Mouse (Mus musculus) urinary bladder, postnatal 25 days (tissue): ENCODE data around the gene Spc24.

Experiments
- DNase-seq: peaks from one replicate; pipeline ENCODE4 v3.0.0; 2022; ENCODE audit warnings: low spot score

The Spc24 gene

DNA sequence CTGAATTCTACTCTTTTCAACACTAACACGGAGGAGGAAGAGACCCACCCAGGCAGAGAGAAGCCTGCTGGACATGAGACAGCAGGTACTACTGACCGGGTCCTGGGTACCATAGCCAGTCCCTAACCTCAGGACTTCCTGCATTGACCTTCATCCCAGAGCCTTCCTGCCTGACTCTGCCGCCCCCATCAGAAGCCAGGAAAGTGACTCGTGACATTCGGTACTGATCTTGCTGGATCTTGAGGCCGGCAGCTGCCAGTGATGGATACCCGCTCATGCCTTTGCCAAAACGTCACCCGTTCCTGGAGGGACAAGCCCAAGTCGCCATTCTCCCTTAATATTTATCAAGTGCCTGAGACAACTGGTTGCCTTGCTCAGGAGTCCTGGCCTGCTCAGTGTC is 11.6 kb downstream of the Spc24 start:
- DNase-seq: no peak

DNA sequence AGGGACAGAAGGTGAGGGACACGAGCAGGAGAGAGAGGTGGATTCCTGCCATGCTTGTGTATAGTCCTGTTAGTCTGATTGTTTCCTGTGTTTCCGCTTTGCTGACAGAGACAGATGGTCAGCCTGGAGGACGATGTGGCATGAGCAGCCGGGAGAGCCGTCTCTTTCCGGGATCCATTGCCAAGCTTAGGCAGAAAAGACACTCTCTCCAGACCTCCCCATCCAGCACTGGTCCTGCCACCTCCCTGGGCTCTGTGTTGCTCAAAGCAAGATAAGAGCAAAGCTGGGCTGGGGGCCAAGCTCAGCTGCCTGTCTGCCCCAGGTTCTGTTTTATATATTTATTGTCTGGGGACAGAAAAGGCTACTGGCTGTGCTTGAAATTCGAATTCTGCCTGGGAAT is 12.1 kb downstream of the Spc24 start:
- DNase-seq: no peak

DNA sequence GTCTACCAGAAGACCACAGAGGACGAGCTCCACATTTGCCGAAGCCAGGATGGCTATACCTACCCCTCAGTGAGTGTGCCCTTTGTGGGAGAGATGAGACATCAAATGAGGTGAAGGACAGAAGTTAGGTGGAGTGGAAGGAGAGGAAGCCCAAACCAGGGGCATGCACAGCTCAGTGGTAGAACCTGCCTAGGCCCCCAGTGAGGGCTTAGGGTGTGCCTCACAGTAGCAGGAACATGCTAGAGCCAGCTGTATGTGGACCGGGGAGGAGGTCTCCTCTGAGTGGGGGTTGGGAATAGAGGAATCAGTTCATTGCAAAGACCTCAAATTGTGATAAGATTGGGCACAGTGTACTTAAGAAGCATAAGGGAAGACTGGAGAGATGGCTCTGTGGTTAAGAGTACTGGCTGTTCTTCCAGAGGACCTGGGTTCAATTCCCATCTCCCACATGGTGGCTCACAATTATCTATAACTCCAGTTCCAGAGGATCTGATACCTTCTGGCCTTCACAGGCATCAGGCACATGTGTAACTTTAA is 12.8 kb downstream of the Spc24 start:
- DNase-seq: no peak

DNA sequence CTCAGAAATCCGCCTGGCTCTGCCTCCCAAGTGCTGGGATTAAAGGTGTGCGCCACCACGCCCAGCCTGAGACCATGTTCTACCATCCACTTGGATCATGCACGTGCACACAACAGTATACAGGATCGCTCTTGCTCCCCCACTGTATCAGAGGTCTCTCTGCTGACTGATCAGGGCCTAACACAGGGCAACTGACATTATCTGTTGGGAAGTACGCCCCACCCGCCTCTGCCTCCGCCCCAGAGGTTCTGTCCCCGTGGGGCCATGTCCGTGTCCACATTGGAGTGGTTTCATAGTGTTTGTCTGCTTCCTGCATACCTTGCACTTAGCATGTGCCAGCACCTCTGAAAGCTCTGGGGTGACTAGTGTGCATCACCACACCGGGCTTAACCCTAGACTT is 18.6 kb downstream of the Spc24 start:
- no peak for DNase-seq

DNA sequence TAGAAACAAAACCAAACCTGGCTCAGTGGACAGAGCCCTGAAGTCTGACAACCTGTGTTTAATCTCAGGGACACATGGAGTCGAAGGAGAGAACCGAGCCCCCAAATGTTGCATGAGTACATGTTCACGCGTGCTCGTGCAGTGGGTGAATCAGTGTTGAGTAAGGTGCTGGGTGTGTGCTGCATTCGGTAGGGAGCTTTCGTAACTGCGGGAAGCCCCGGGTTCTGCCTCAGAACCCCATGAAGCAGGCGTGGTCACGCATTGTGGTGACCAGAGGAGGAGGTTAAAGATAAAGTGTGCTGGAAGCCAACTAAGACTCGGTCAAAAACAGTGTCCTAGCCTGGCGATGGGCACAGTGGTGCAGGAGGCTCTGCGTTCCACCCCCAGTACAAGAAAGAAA is 19.7 kb downstream of the Spc24 start:
- no peak for DNase-seq

DNA sequence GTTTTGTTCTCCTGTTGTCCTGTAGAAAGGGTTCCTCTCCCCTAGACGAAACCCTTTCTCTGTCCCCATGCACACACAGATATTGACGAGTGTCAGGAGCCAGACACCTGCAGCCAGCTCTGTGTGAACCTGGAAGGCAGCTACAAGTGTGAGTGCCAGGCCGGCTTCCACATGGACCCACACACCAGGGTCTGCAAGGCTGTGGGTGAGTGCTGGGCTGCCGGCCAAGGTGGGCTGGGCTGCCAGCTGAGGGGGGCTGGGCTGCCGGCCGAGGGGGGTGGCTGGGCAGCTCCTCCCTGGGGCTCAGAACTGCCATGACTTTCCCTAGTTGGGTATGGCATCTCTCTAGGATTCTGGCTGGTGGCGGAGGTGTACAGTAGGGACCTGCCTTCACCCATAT is 21.3 kb downstream of the Spc24 start:
- DNase-seq: no peak

DNA sequence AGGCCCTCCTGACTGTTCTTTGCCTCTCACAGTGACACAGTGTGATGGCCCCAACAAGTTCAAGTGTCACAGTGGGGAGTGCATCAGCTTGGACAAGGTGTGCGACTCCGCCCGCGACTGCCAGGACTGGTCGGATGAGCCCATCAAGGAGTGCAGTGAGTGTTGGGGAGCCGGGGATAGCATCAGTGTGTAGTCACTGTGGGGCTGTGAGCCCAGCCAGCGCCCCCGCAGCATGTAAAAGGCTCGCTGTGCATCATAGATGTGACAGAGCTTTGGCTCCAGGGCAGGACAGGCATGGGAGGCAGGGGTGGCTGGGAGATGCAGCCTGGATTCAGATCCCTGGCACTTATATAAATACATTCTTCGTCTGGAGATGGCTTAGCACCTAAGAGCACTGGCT is 22.9 kb downstream of the Spc24 start:
- DNase-seq: no peak

DNA sequence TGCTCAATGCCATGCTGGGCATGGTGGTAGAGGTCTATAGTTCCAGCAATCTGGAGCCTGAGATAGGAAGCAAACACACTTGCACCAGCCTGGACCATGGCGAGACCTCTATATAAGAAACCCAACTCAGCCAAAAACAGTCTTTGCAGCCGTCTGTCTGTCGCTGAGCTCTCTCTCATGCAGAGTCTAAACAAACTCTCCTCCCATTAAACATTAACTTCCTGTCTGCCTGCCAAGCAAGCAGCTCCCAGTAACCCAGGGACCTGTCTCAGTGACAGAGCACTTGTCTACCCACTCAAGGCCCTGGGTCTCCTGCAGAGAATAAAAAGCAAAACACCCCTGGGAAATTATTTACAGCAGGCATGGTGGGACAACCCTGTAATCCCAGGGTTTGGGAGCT is 23.5 kb downstream of the Spc24 start:
- DNase-seq: no peak

DNA sequence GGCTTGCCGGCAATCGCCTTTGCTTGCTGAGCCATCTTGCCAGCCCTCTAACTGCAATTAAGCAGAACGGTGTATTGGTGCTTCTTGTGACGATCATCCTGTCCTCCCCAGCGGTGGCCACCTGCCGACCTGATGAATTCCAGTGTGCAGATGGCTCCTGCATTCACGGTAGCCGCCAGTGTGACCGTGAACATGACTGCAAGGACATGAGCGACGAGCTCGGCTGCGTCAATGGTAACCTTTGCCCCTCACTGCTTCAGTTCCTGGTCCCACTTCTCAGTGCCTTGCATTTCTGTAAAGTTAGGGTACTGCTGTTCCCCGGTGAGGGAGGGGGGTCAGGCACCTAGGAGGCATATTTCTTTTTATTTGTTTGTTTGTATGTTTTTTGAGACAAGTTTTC is 25.0 kb downstream of the Spc24 start:
- no peak for DNase-seq

DNA sequence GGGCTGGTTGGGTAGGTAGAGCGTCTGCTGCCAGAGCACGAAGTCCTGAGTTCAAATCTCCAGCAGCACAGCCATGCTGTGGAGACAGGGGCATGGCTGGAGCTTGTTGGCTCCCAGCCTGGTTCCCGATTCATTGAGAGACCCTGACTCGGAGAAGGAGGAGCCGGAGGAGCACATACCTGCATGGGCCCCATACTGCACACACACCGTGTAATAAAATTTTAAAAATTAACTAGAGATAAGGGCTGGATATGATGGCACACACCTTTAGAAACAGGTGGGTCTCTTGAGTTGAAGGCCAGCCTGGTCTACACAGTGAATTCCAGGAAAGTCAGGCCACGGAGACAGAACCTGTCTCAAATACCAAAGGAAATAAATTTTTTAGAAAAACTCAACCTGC is 26.1 kb downstream of the Spc24 start:
- DNase-seq: no peak

DNA sequence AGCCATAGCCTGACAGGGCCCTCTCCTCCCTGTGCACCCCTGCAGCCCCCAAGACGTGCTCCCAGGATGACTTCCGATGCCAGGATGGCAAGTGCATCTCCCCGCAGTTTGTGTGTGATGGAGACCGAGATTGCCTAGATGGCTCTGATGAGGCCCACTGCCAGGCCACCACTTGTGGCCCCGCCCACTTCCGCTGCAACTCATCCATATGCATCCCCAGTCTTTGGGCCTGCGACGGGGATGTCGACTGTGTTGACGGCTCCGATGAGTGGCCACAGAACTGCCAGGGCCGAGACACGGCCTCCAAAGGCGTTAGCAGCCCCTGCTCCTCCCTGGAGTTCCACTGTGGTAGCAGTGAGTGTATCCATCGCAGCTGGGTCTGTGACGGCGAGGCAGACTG is 26.7 kb downstream of the Spc24 start:
- no peak for DNase-seq

DNA sequence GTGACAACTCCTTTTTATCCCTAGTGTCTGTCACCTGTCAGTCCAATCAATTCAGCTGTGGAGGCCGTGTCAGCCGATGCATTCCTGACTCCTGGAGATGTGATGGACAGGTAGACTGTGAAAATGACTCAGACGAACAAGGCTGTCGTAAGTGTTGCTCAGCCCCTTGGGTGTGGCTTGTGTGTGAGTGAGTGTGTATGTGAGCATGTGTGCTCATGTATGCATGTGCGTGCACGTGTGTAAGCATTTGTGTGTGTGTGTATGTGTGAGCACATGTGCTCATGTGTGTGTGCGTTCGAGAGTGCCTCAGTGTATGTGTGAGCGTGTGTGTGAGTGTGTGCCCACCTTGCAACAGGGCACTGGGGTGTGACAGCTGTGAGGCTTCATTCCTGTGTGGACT is 27.8 kb downstream of the Spc24 start:
- no peak for DNase-seq

DNA sequence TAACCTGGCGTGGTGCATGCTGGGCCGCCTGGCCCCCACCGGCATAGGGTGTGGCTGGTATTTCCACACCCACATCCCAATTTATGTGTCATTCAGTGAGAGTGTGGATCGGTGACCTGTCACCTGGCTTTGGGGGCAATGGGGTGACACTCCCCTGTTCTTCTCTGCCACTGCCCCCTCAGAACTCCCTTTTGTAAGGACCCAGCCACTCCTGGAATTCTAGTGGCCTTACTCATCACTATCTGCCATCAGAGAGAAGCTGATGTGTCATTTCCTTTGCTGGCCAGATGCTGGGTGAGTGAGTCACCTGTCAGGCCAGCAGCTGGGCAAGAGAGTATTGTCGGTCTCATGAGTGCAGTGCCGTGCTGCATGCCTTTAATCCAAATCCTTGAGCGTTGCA is 30.8 kb downstream of the Spc24 start:
- peak; percentile 41 for DNase-seq

DNA sequence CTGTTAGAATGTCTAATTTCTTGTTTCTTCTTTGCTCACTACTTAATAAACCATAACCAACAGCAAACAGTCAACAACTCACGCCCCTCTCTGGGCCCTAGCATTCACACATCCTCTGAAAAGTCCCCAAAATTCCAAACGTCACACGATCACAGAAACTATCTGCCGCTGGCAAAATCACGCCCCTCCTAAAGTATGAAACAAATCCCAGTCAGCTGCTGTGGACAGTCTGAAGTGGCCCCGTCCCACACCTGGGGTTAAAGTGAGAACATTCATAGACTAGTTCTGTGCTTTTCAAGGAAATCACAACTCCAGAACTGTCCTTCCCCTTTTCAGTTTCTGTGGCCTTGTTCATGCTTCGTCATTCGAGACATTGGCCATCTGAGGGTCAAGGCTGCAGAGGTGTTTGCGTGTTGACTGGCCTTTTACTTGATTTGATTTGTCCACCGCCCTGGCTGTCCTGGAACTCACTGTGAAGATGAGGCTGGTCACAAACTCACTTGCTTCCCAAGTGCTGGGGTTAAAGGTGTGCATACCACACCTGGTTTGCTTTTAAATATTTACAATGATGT is 31.8 kb downstream of the Spc24 start:
- no peak for DNase-seq

DNA sequence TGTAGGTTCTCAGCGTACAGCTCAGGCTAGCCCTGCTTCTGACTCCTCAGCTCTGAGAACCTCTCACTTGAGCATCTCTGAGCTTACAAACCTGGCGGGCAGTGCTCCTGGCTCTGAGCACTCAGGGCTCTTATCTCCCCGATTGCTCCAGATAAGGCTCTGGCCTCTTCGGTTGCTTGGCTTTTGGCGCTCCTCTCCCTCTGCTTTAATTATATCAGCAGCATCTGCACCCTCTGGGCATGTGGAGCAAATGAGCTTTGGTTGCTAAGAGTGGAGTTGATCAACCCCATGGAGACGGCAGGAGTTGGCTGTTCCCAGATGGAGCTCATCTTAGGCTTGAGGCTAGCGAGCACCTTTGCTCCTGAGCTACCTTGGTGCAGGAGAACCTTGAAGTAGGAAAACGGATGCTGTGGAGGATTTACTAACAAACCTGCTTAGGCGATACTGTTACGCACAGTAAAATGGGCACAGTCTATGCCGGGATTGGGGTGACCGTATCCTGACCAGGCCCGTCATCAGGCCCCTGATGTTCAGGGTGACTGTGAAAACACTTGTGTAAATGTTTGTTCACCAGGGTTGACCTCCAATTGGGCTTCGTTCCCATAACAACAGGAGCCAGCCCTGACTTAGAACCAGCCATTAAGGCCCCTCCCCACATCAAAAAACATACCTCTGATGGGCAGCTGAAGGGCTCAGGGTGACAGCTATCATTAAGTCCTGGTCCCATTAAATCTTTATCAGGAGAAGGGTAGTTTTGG is 33.7 kb downstream of the Spc24 start:
- DNase-seq: no peak

DNA sequence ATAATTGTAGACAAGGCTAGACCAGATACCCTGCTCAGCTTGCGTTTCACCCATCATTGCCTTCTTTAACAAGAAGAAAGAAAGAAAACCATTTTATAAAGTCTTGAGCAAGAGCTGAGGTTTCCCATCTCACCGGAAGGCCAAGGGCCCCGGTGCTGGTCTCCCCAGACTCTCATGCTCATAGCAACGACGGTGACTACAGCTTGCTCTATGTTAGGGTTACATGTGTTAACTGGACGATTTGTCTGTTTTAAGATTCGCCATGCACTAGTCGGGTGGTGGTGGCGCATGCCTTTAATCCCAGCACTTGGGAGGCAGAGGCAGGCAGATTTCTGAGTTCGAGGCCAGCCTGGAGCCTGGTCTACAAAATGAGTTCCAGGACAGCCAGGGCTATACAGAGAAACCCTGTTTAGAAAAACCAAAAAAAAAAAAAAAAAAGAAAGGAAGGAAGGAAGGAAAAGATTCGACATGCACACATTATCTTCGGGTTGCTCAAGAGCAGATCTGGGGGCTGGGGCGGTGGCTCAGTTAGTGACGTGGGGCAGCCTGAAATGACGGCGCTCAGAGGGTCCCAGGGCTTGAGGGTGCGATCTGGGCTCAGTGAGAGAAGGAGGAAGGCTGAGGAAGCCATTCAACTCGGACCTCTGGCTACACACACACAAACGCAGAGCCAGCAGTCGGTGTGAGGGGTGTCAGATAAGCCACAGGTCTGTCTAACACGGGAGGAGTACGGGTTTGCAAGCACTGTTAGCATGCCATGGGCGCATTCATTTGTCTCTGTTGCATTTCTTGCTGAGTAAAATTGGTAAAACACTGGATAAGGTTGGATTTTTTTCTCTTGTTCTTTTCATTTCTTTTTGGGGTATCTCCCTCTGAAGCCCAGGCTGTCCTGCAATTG is 34.6 kb downstream of the Spc24 start:
- DNase-seq: no peak

DNA sequence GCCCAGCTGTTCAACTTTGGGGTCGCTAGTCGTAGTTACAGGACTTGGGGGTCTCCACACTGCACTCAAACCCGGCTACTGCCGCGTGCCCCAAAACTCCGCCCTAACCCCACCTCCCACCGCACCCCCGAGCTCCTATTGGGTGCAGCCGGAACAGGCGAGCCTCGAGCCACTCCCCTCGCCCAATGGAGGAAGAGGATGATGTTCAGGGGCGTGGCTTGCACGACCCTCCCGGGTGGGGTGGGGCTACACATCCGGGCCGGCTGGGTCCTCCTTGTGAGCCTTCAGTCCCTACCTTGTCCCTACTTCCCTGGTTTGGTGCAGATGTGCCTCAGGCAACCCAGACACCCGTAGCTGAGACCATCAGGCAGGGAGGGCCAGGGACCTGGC is 36.0 kb downstream of the Spc24 start:
- DNase-seq: peak; percentile 88

DNA sequence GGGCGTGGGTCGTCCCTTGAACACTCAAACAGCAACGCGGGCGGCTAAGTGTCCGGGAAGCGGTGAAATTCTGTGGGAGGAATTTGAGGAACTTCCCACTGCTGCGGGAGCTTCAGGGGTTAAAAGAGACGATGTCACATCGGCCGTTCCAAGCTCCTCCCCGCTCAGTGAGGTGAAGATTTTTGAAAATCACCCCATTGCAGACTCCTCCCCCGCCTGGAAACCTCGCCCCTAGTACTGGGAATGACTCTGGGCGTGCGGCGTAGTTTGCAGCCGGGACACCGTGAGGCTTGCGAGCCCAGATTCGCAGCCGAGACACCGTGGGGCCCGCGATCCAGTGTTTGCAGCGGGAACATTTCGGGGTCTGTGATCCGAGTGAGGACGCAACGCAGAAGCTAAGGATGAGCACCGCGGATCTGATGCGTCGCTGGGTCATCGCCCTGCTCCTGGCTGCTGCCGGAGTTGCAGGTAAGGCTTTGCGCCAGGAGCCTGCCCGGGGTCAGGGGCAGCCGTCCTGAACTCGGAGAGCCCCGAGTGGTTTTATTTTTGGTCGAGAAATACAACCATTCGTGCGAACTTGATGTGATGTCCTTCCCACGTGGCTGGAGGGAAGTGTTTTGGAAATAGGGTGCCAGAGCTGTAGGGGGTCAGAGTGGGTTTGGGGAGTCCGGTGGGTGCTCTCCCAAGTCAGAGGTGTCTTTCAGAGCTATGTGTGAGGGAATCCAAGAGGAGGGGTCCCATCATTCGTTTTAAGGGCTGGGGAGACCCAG is 36.5 kb downstream of the Spc24 start, which contains the start of gene Ldlr:
Gene Ldlr, plus strand, starts transcription at position 107 of the 770 bp plus-strand sequence.
- peak; percentile 83 for DNase-seq

DNA sequence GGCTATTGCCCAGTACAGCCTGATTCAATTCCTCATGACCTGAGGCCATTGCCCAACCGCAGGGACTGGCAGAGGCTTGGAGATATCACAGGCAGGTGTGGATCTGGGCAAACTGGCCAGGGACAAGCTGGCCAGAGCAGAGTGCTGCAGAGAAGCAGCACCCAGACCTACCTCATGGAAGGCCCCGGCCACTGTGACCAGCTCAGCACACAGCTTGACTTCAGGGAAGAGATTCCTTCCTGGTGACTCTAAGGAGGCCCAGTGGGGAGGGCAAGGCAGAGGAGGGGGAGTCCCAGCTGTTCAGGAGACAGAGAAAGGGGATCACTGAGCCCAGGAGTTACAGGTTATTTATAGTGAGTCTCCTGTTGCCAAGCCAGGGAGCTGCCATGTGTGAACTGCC is 39.1 kb downstream of the Spc24 start:
- no peak for DNase-seq

DNA sequence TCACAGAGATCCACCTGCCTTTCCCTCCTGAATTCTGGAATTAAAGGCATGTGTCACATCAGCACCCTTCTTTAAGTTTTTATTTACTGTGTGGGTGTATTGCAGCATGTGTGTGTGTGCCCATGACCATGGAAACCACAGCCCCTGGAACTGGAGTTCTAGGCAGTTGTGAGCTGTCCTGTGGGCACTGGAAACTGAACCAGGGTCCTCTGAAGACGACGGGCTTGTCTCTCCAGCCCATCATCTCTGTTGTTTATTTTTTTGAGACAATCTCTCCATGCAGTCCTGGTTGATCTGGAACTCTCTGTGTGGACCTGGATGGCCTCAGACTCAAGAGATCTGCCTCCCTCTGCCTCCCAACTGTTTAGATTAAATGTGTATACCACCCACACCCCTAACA is 43.1 kb downstream of the Spc24 start:
- DNase-seq: no peak

DNA sequence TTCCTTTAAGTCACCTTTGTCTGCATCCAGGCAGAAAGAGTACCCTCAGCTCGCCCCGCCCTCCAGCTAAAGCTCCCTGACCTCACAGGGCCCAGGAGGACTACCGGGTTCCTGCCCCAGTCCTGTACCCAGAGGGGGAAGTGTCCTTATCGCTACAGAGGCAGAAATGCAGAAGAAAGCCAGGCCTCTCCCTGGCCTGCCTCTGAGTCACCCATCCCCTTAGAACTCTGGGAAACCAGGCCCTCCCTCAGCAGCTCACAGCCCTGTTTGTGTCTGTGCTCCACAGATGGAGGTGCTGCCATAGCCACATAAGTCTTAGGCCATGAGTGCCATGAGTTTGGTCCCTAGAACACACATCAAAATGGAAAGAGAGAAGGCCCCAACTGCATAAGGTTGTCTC is 44.8 kb downstream of the Spc24 start:
- peak; percentile 29 for DNase-seq

DNA sequence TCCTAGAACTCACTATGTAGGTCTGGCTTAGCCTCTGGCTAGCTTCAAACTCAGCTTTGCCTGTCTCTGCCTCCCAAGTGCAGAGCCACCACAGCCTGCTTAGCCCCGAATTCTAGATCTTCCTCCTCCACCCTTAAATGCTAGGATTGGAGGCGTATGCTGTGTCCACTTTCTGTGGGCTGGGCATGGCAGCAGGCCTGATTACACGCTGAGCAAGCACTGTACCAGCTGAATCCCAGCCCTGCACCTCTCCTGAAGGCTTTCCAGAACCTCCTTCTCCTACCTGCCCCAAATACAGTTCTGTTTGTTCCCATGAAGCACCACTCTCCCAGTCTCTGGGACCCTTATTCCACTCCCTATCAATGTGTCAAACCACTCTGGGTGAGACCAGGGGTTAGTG is 50.8 kb downstream of the Spc24 start:
- no peak for DNase-seq
